Mouse (Mus musculus) T-helper 1 cell (primary cell): ENCODE data around the gene Gm9945.

ENCODE experiments used
- in situ Hi-C: fragments of 300-600 bp; cut with MboI, MseI; formaldehyde crosslinking; loops from one replicate; pipeline ENCODE4 v1.15.1; 2025; ENCODE audit warnings: high pct_unique_total_duplicates

Gene Gm9945

DNA sequence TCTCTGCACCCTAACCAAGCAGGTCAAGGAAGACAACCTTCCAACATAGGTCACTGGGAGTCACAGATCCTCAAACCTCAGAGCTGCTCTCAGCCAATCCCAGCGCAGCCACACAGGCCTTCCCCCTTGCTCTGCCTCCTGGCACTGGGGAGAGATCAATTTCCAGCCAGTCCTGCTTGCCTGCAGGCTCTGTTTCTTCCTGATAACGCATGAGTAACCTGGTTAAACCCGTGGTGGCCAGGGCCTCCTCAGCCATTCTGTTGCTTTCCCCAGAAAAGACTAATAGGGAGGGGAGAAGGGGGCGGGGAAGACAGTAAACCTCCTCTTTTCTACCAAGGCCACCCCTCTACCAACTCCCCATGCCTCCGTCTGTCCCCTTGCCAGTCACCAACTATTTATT lies 18.2 kb upstream of the Gm9945 start:
- in situ Hi-C loops: no loop called here

DNA sequence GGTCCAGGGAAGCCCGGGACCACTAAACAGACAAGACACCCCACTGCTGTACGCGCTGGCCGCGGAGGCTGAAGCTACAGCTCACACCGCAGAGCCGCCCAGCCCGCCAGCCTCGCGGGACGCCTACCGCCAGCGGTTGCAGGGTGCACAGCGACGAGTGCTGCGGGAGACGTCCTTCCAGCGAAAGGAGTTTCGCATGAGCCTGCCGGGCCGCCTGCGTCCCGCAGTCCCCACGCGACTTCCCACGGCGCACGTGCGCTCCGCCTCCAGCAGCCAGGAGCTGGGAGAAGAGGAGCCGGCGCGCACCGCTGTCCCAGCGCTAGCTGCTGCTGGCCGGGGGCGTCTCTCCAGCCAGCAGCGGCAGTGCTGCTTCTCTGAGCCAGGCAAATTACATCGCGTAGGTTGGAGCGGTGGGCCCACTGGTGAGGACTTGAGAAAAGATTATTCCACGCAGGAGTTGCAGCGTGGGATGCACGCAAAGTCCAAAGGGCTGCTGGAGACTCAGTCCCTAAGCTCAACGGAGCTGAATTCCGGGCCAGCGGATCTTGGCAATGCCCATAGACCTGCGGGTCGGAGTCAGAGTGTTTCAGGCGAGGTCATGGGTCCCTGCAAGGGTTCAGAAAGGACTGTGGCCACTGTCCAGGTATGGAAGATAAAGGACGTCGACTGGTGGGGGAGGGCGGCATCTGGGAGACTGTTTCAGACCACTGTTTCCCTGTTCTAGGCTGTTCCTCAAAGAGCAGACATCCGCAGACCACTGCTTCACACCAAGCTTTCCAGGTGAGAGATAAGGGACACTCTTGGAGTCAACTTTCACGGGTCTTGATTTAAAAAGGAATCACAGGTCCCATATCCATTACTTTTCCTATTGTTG lies 16.2 kb upstream of the Gm9945 start:
- in situ Hi-C loops: no loop called here

DNA sequence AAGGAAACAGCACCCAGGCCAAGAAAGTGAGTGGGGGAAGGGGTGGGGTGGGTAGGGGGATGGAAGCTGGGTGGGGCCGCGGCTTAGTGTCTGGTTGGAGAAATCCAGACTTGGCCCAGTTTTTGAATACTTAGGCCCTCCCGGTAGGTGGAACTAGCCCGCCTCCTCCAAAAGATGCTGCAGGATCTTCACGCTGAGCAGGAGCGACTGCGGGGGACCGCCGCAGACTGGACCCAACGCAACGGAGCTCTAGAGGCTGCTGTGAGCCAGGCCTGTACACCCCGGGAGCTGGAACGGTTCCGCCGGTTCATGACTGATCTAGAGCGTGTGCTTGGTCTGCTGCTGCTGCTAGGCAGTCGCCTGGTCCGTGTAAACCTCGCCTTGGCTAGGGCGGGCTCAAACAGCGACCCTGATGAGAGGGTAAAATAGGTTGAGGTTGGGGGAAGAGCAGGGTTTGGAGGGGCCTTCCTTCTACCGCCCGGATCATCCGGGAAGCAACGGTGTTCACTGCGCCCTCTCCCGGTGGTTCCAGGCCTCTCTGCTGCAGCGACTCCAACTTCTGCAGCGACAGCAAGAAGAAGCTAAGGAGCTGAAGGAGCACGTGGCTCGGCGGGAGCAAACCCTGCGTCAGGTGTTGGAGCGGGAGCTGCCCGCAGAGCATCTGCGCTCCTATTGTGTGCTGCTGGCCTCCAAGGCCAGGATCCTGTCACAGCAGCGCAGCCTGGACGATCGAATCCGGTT lies 13.6 kb upstream of the Gm9945 start:
- in situ Hi-C loops: loop anchor here (5.0 kb wide), 1 partner anchor 271 kb away; no protein-coding TSS in a partner anchor

DNA sequence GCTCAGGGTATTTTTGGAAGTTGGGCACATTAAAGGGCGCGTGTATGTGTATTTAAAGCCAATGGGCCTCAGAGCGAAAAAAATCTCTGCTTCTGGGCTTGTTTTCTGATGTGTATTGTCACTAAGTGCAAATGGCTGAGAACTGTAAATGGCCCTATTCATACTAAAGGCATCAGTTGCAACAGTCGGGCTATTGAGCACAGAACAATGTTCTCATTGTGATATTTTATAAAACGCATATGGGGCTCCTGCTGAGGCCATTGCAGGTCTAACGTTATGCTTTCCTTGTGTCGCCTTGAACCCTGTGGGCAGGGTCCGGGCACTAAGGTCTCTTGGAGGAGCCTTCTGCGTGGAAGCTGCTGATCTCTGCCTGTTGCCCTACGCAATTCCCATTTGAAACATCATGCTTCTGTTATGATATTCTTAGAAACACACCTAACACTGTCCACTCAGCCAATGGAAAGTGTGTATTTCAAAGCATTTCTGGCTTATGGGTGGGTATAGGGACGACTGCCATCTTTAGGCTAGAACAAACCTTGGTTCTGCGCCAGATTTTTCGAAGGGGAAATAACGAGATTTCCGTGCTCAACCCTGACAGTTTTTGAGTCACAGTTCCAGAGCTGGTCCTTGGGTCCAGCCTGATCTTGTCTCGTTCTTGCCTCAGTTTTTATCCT lies 10.5 kb upstream of the Gm9945 start:
- in situ Hi-C loops: loop anchor here (5.0 kb wide), 1 partner anchor 268 kb away; no protein-coding TSS in a partner anchor

DNA sequence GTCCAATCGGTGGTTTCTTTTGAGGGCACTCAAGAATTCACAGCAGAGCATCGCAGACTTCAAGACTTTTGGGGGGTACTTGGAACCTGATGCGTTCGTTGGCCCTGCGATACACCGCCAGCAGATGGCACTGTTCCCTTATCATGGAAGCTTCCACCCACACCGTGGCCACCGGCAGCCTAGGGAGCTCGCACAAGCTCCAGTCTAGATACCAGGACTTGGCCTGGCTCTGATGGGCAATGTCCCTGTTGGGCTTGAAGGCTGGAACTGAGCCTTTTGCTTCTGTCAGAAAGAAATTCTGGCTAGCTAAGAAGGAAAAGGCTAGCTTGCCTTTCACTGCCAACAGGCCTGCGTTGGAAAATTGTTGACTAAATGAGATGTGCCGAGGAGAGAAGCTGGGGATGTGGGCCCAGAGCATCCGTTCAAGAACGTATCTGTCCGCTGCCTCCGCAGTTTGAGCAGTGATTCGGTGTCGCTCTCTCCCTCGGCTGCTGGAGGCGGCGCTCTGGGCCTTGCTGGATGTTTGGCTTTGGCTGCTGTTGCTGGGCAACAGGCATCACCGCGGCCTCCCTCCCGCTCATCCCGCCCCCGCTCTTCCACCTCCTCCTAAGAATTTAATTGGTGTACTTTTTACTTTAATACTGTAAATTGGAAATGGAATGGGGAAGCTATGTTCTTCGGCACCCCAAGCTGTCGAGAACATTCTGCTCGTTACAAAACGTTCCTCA lies 9.8 kb upstream of the Gm9945 start, which contains the start of gene Gm9837:
Gene Gm9837, minus strand, starts transcription at position 512 of the 728 bp plus-strand sequence.
- in situ Hi-C loops: loop anchor here (5.0 kb wide), 1 partner anchor 267 kb away; no protein-coding TSS in a partner anchor

DNA sequence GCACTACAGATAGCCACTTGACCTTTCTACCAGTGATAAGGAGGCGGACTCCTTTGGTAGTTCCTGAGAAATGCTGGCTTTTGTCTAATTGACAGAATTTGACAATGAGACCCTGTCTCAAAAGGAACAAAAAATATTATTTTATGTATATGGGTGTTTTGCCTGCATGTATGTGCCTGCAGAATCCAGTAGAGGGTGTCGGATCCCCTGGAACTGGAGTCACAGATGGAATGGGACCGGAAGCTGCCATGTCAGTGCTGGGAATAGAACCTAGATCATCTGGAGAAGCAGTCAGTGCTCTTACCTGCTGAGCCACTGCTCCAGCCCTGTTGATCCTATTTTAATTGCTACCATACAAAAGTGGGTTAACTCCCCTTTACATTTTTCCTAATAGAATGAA lies 7.3 kb upstream of the Gm9945 start:
- in situ Hi-C loops: no loop called here

DNA sequence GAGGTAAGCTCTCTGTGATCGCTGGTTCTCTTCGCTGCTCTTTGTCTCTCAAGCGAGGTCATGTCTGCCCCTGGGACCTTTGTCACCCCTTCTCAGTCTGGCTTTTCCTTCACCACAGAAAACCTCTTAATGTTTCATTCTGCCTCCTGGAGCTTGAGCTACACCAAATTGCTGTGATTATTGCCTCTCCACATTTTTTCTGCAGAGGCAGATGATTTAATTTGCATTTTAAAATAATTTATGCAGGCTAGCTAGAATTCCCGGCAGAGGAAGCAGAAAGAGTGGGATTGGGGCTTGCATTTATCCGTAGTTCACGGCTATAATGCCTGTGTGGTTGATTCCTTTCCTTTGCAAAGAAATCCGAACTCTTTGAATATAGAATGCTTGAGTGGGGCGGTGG lies 4.3 kb upstream of the Gm9945 start:
- in situ Hi-C loops: no loop called here

DNA sequence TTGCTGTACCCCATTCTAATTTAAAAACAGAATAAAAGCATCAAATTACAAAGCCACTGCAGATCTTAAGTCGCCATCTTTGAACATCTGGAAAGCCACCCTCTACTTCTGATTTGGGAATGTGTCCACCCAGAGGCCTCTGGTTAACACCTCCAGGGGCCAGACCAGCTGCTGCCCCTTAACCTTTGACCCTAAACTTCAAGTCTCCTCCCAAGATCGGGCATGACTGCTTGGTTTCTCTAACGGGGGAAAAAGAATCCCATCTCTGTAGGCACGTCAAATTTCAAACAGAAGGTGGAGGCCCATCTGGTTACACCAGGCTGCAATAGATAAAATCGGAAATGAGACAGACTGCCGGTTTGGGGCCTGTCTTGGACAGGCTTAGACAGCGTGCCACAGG lies 2.1 kb upstream of the Gm9945 start:
- in situ Hi-C loops: no loop called here

DNA sequence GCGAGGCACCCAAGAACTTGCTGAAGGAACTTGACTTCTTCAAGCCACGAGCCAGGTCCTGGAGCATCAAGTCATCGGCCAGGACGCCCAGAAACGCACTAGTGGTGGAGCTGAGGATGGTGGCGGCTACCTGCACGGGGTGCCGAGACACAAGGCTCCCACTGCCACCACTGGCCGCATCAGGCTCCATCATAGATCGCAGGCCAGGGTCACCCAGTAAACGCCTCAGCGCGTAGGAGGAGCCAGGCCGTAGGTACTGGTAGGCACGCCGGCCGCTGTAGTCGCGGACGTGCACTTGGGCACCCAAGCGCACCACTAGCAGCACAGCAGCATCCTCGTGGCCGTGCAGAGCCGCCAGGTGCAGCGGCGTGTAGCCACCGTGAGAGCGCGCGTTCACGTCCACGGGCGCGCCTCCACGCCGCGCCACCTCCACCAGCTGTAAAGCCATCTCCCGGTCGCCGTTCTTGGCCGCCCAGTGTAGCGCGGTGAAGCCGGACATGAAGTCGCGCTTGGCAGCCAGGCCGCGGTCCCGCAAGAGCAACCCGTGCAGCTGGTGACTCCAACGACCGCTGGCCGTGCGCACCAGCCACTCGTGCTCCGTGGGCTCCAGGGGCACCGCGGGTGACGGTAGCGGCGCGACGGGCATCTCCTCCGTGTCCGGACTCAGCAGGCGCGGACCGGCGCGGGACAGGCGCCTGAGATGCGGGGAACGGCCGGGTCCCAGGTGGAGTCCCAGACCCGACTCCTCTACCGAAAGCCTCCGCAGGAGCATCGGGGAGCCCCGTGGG lies 1.4 kb upstream of the Gm9945 start:
- in situ Hi-C loops: no loop called here

DNA sequence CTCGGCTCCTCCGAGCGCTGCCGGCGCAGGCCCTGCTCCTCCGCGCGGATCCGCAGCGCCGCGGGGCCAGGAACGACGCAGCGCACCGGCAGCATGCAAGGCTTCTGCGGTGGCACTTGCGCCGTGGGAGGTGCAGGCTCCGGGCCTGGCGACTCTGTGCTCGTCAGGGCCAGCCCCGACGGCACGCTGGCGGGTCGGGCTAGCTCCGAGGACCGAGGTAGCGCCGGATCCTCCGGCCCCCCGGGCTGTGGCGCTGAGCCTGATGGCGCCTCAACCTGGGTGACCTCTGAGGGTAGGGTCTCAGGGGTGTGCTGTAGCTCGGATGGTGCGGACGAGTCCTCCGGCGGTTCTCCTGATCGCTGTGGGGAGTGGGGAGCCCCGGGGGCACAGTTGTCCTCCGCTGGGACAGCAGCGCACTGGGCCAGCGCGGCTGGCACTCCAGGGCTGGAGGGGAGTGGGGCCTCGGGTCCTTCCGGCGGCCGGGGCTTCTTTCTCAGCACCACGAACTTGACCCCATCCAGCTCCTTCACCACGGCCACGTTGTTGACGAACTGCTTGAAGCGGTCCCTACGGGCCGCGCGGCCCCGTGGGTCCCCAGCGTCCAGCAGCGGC lies 689 bp upstream of the Gm9945 start:
- in situ Hi-C loops: no loop called here

DNA sequence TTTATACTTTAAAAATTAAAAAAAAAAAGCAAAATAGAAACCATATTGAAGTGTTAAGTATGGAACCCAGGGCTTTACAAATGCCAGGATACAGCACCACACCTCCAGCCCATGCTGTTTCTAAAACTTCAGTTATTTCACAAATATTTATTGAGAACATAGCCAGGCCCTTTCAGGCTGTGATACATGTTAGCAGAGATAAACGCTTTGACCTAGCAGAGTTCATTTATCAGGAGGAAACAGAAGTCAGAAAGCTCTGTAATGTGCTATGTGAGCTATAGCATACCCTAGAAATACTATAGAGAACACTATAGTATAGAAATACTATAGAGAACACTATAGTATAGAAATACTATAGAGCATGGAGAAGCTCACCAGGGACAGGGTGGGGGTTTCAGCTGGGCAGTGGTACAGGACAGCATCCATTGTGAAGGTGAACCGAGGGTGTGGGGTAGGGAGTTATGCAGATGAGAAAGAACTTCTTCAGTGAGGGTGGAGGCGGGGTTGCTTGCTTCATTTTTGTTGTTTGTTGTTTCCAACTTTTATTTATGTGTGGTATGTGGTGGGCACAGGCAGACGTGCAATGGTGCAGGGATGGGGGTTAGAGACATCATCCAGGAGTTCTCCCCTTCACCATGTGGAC lies 1.2 kb downstream of the Gm9945 start:
- in situ Hi-C loops: no loop called here

DNA sequence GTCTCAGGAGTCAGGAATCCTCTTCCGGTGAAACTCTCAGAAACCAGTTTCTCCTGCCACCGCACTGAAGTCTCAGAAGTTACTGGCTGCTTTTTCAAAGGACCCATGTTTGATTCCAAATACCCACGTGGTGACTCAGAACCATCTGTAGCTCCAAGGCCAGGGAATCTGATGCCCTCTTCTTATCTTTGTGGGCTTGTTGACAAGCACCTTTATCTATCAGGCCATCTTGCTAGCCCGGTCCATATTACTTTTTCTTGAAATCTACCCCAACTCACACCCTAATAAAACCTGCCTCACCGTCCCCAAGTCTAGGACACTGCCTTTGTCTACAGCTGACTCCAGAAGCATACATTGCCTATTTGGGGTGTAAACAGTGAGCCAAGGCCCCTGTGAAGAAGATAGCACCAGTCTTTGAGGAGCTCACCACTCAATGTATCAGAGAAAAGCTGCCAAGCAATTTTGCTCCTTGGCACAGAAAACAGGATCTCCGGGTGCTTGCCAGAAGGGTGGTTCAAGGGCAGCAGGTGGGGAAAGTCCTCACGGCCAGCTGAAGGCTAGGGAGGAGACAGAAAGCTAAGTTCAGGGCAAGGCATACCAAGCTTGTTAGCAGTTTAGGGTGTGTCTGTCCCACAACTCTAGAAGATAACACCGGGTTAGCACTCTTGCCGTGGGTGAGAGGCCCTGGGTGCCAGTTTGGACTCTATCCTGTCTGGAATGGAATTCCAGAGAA lies 3.4 kb downstream of the Gm9945 start:
- in situ Hi-C loops: no loop called here

DNA sequence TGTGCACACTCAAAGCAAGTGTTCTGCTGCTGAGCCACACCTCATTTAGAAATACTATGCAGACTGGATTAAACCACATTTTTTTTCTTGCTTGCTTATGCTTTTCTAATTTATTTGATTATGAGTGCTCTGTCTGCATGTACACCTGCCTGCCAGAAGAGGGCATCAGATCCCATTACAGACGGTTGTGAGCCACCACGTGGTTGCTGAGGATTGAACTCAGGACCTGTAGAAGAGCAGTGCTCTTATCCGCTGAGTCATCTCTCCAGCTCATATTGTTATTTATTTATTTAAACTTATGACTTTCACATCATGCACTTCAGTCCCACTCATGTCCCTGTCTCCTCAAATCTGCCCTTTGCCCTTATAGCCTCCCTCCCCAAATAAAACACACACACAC lies 5.8 kb downstream of the Gm9945 start:
- in situ Hi-C loops: no loop called here

DNA sequence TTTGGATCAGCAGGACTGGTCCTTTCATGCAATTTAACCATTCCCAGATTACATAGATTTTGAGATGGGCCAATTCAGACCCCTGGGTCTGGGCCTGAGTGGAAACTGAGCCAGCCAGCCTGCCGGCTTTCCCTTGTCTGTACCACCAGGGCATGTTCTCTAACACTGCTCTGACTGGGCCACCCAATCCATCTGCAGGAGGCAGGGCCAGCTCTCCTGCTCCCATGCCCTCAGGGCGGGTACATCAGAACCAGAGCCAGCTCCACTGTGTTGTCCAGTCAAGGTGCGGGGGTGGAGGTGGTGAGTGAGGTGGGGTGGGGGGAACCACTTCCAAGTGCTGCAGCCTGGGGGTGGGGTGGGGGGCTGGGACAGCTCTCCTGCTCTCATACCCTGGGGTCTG lies 6.4 kb downstream of the Gm9945 start:
- in situ Hi-C loops: no loop called here

DNA sequence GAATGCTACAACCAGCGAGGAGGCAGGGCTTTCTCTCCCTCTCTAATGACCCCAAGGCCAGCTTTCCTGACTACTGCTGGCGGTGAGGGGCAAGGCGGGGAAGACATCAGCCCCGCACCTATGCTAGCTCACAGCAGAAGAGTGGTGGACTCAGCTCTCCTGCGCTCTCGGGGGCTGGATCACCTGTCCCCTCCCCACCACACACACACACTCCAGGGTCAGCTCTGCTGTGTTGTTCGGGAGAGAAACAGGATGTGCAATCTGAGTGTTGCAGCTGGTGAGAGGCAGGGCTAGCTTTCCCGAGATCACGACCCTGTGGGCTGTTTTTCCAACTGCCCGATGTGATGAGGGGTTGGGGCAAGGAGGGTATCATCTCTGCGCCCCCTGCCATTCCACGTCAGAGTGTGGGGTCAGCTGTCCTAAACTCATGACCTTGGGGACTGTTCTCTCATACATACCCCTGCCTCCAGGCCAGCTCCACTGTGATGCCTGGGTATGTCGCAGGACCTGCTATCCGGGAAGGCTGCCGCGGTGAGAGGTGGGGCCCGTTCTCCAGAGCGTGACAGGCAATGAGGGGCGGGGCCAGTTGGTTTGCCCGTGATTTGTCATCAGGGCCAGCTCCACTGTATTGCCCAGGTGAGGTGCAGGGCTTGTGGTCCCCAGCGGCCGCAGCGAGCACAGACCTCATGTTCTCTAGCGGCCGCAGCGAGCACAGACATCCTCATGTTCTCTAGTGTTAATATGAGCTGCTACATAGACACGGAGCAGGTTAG lies 7.0 kb downstream of the Gm9945 start:
- in situ Hi-C loops: no loop called here

DNA sequence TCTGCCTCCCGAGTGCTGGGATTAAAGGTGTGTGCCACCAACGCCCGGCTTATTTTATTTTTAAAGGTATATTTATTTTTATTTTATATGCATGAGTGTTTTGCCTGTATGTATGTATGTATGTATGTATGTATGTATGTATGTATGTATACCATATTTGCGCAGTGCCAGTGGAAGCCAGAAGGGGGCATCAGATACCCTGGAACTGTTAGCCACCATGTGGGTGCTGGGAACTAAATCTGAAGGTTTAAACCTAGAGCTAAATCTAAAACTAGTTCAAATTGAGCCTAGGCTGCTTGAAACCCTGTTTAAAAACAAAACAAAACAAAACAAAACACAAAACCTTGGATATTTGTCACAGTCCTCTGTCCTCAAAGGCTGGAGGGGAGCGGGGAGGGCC lies 9.0 kb downstream of the Gm9945 start:
- in situ Hi-C loops: no loop called here

DNA sequence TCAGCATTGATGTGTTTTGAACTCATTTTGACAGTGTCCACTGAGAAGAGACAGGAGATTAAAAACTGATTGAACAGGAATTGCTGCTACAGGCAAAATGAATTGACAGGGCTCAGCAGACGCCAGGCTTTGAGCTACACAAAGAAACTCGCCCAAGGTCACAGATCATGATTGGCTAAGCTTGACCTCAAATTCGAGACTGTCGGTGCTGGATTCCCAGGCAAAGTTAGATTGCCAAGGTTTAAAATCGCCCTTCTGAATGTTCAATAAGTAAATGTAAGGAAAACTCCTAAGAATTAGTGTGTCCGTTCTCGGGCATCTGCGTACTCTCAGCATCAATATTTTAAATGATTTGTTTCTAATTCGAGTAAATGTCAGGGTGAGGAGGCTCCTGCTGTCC lies 9.5 kb downstream of the Gm9945 start:
- in situ Hi-C loops: no loop called here

DNA sequence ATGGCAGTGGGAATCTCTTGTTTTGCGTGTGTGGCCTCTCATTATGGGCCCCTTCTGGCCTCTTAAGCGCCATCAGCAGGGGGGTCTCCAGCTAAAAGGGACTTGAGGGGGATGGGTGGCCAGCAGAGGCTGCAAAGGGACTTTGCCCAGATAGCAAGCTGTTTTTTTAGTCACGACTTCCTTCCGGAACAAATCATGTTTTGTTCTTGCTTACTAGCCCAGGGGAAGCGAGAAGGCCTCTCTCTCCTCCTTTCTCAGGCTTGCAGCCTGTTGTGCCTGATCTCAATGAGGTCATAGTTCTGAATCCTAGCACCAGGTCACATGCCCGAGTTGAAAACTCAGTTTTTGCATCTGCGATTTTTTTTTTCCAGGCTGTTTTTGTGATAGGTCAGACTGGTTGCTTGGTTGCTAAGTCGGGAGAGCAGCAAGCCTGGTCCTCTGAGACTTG lies 12.0 kb downstream of the Gm9945 start:
- in situ Hi-C loops: no loop called here
